8 mouse cellular contexts compared by ENCODE assay signal in the genomic region with DNA sequence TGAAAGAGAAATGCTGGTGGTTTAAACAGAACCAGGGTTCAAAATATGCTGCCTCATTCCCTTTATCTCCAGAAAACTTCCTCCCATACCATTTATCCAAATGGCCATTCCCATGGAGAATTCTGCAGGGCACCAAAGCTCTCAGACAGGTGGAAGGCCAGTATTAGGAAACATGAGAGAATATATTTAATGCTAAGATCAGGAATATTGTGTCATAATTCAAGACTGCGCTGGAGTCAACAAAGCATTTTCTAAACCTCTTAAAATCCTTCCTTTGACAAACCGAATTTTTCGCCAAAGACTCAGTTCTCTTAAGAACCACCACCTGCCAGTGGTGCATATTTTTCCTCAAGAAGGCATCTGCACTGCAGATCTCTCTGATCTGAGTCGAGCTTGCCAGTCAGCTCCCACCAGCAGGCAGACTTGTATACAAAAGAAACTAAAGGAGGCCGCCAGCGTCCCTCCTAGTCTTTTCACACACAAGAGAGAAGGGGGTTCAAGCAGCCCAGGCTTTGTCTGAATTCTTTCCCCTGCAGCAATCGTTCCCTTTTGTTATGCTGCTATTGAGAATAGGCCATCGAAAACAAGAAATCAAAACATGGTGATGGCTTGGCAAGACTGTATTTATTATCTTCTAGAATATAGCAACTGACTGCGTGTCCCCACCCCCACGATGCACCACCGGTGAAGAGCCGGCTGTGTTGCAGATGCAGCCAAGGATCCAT. TPM values are rescaled to one million over a fixed set of nuclear protein-coding genes. Genes with fewer than 3 reads are reported as not detected.
A peak's percentile ranks its signal among the peaks of the same experiment; 100 is the strongest.
DNase-seq lines count a peak whose midpoint lies in the region; ATAC-seq and TF ChIP-seq lines count a peak whose summit lies in the region.

No protein-coding gene starts in this region.

- no peak for ATAC-seq in heart, embryonic 11.5 days (replicated peaks; ENCODE audit: insufficient number of reproducible peaks, low FRiP score, low TSS enrichment)
- no peak for ATAC-seq in liver, embryonic 15.5 days (ENCODE audit: insufficient read depth)

- 0 out of 2 replicates have a peak overlapping the region, but pooled peaks have one; percentile 34 for H3K9ac ChIP-seq in ES-E14 (ENCODE audit: insufficient read depth, low read depth, low read length, poor library complexity, severe bottlenecking)
- peak overlapping the region; percentile 100 for H3K9ac ChIP-seq in heart, embryonic 11.5 days (ENCODE audit: low read depth, low read length)
- H3K9ac ChIP-seq in liver, embryonic 15.5 days = peak overlapping the region; percentile 87

- H3K27ac ChIP-seq in ES-E14 (ENCODE audit: insufficient read depth, low read depth, low read length, poor library complexity, severe bottlenecking) = peak overlapping the region; percentile 94; the same call in 1 of the 2 replicates
- 0 out of 2 replicates have a peak overlapping the region, but pooled peaks have one; percentile 100 for H3K27ac ChIP-seq in heart, embryonic 11.5 days (ENCODE audit: low read depth, low read length)
- peak overlapping the region; percentile 61; the same call in 1 of the 2 replicates for H3K27ac ChIP-seq in liver, embryonic 15.5 days (replicated peaks)

- peak overlapping the region; percentile 79 for H3K4me2 ChIP-seq in heart, embryonic 11.5 days
- H3K4me2 ChIP-seq in liver, embryonic 15.5 days = peak overlapping the region; percentile 89

- in situ Hi-C loops in ES-E14 (cut with MboI; ENCODE audit: low sequenced_read_pairs in 2 of 2, unreplicated experiment in 2 of 2) = no loop called here

- H3K9me3 ChIP-seq in ES-E14 (ENCODE audit: control insufficient read depth, insufficient read depth, low read depth, low read length) = no peaks in the 10 kb centered on the region
- no peaks in the 10 kb centered on the region for H3K9me3 ChIP-seq in heart, embryonic 11.5 days (replicated peaks; ENCODE audit: control insufficient read depth, low read length)
- H3K9me3 ChIP-seq in liver, embryonic 15.5 days (replicated peaks) = no peaks in the 10 kb centered on the region

- H3K4me3 ChIP-seq in ES-E14 (ENCODE audit: insufficient read depth in 1 of 2, low read depth in 1 of 2, low read length in 2 of 2, poor library complexity in 1 of 2, severe bottlenecking in 1 of 2) = peak overlapping the region; percentile 89 to 98
- peak overlapping the region; percentile 99 for H3K4me3 ChIP-seq in heart, embryonic 11.5 days (ENCODE audit: low read depth, low read length)
- H3K4me3 ChIP-seq in liver, embryonic 15.5 days (replicated peaks) = peak overlapping the region; percentile 71

- DNase-seq in 3134 (ENCODE audit: extremely low read depth, insufficient read length, low spot score) = peak; percentile 17
- DNase-seq in ES-E14 (ENCODE audit: low read depth, low spot score) = no peak
- peak; percentile 57 to 75 for DNase-seq in cerebellum, postnatal 25 days
- DNase-seq in layer of hippocampus, adult 11-12 months (ENCODE audit: low spot score) = peak; percentile 44
- DNase-seq in right cerebral cortex, adult 2 months (ENCODE audit: low spot score in 2 of 2) = peak; percentile 55 to 65
- DNase-seq in urinary bladder, postnatal 36 days (ENCODE audit: low spot score in 2 of 2) = no peak

- H3K27me3 ChIP-seq in heart, embryonic 11.5 days (ENCODE audit: control insufficient read depth, insufficient read depth, low read length) = no peaks in the 10 kb centered on the region
- H3K27me3 ChIP-seq in liver, embryonic 15.5 days = no peaks in the 10 kb centered on the region

- H3K4me1 ChIP-seq in ES-E14 (ENCODE audit: control insufficient read depth in 2 of 2, insufficient read depth in 2 of 2, low read length in 2 of 2, poor library complexity in 1 of 2) = peaks cover 0 to 4% of the 10 kb centered on the region in 2 experiments; a peak in 1 of 4 replicates
- peaks cover 5% of the 10 kb centered on the region for H3K4me1 ChIP-seq in heart, embryonic 11.5 days (ENCODE audit: control insufficient read depth, insufficient read depth, low read length)
- H3K4me1 ChIP-seq in liver, embryonic 15.5 days (replicated peaks) = peaks cover 28% of the 10 kb centered on the region

- H3K36me3 ChIP-seq in ES-E14 (ENCODE audit: control insufficient read depth, insufficient read depth, low read length, poor library complexity, severe bottlenecking) = no peaks in the 10 kb centered on the region
- H3K36me3 ChIP-seq in heart, embryonic 11.5 days (ENCODE audit: control insufficient read depth, insufficient read depth, low read length) = peaks cover 2% of the 10 kb centered on the region; the same call in 1 of the 2 replicates
- peaks cover 6% of the 10 kb centered on the region; the same call in 1 of the 2 replicates for H3K36me3 ChIP-seq in liver, embryonic 15.5 days (replicated peaks)

- WGBS in heart, embryonic 11.5 days (ENCODE audit: insufficient replicate concordance) = 11% methylated on average over 12 of the region's 12 CpGs
- WGBS in liver, embryonic 15.5 days (ENCODE audit: insufficient replicate concordance) = 9% methylated on average over 12 of the region's 12 CpGs

TF ChIP-seq in ES-E14, 5 proteins besides CTCF, POLR2A, EP300 and RAD21:
- TF ChIP-seq HCFC1 (IDR thresholded peaks at IDR 0.05; ENCODE audit: borderline replicate concordance, insufficient read depth, low read length) (no peak), ZNF384 (IDR thresholded peaks at IDR 0.05; ENCODE audit: low read depth, low read length) (no peak), ZC3H11A (IDR thresholded peaks at IDR 0.05; ENCODE audit: borderline replicate concordance, low read depth, low read length) (no peak), MAFK (IDR thresholded peaks at IDR 0.05; ENCODE audit: insufficient read depth, low read depth, low read length) (no peak), CHD2 (IDR thresholded peaks at IDR 0.05; ENCODE audit: low read depth, low read length) (no peak)

RNA-seq across cellular contexts. Expression of gene Rtn3, which starts 1.4 kb away (rescaled TPM):
- total RNA-seq in ES-E14 (2012; rRNA removed) = 70.5 and 78.6 TPM in 2 replicates
- polyA plus RNA-seq in heart, embryonic 11.5 days (2014; fragmentation: Nextera tagmentation; extraction: Ambion mirVana) = 101 and 117 TPM in 2 replicates
- polyA plus RNA-seq in liver, embryonic 15.5 days (2015; fragmentation: Nextera tagmentation; extraction: Ambion mirVana) = 69.6 and 71.7 TPM in 2 replicates

RNA-seq across cellular contexts. Expression of gene Atl3, which starts 12.1 kb away (rescaled TPM):
- total RNA-seq in ES-E14 (2012; rRNA removed) = 24.9 and 26.6 TPM in 2 replicates
- polyA plus RNA-seq in heart, embryonic 11.5 days (2014; fragmentation: Nextera tagmentation; extraction: Ambion mirVana) = 8.9 and 9.5 TPM in 2 replicates
- polyA plus RNA-seq in liver, embryonic 15.5 days (2015; fragmentation: Nextera tagmentation; extraction: Ambion mirVana) = 4.6 and 5.1 TPM in 2 replicates

Comparison
In these comparisons a context has a peak if more than half of its experiments do, and no peak if none do; other contexts are left out.
1. DNase-seq: peak in 3134 (single experiment), cerebellum, postnatal 25 days (2 of 2), layer of hippocampus, adult 11-12 months (single experiment) and right cerebral cortex, adult 2 months (2 of 2); none in ES-E14 (single experiment) and urinary bladder, postnatal 36 days (0 of 2).
2. H3K9ac ChIP-seq: peak in every context shown above with its lines; median percentile 100 in heart, embryonic 11.5 days; 87 in liver, embryonic 15.5 days; 34 in ES-E14.
3. Peak in every context shown above with its lines, with median percentiles within 50 percentile points of each other: H3K27ac ChIP-seq and H3K4me3 ChIP-seq.